Mouse (Mus musculus) stomach, postnatal 0 days (tissue): ENCODE results near the gene Hist1h2bp. TPM values are rescaled to one million over a fixed set of nuclear protein-coding genes. Genes with fewer than 3 reads are reported as not detected.
"Not testable (repeated sequence)": the region's sequence is repeated elsewhere in the genome, so short reads cannot be mapped to it uniquely, and the experiment has no call there.

ENCODE experiments used
- ATAC-seq: fragments of 200-750 bp; cut with Nextera tagmentation; 2 replicates; pipeline ENCODE4 v1.8.0; 2017; ENCODE audit not compliant: low FRiP score, low TSS enrichment
- DNase-seq: peaks from one replicate; pipeline ENCODE4 v3.0.0-alpha.2; 2016; ENCODE audit warnings: low spot score
- H3K27ac ChIP-seq: fragments of 300-500 bp; sonication (generic); replicated peaks from 2 replicates; pipeline ENCODE4 v1.5.1; 2014; ENCODE audit warnings: mild to moderate bottlenecking, control low read depth
- H3K27me3 ChIP-seq: fragments of 300-500 bp; sonication (generic); 2 replicates; pipeline ENCODE4 v1.6.1; 2014; ENCODE audit warnings: low read length; ENCODE audit not compliant: control insufficient read depth, insufficient read depth
- H3K36me3 ChIP-seq: fragments of 300-500 bp; sonication (generic); 2 replicates; pipeline ENCODE4 v1.6.1; 2014; ENCODE audit warnings: low read length, mixed read lengths; ENCODE audit not compliant: control insufficient read depth, insufficient read depth
- H3K4me1 ChIP-seq: fragments of 300-500 bp; sonication (generic); replicated peaks from 2 replicates; pipeline ENCODE4 v1.6.1; 2014; ENCODE audit warnings: antibody characterized with exemption; ENCODE audit not compliant: control insufficient read depth, insufficient read depth
- H3K4me2 ChIP-seq: fragments of 300-500 bp; sonication (generic); replicated peaks from 2 replicates; pipeline ENCODE4 v1.6.1; 2014; ENCODE audit warnings: low read depth, mild to moderate bottlenecking, control low read depth, moderate library complexity
- H3K4me3 ChIP-seq: fragments of 300-500 bp; sonication (generic); 2 replicates; pipeline ENCODE4 v1.5.1; 2014; ENCODE audit warnings: low read depth, low read length, control low read depth
- H3K9ac ChIP-seq: fragments of 300-500 bp; sonication (generic); 2 replicates; pipeline ENCODE4 v1.6.1; 2014; ENCODE audit warnings: mild to moderate bottlenecking, low read length, control low read depth, mixed read lengths
- H3K9me3 ChIP-seq: fragments of 300-500 bp; sonication (generic); 2 replicates; pipeline ENCODE4 v1.6.1; 2016; ENCODE audit warnings: low read length; ENCODE audit not compliant: control insufficient read depth
- CTCF ChIP-seq: IDR thresholded peaks from 2 replicates; pipeline ENCODE4 v1.5.1; 2016; ENCODE audit warnings: antibody characterized with exemption, low read depth, mild to moderate bottlenecking, moderate library complexity
- EP300 ChIP-seq: optimal IDR thresholded peaks from 2 replicates; pipeline ENCODE3; 2016; ENCODE audit warnings: antibody characterized with exemption
- WGBS: fragments of 180-500 bp; shearing (Covaris S2); extraction: QIAGEN DNeasy Blood & Tissue Kit; methylation state at CpG from one replicate; pipeline ENCODE4 v1.1.7; 2014; 5-methylcytosine and 5-hydroxymethylcytosine counted together
- microRNA-seq: library from miRNA; unstranded; fragments of <30 nt; microRNA quantifications from one replicate; pipeline ENCODE4, GENCODE M21; 2016
- polyA plus RNA-seq: library from polyadenylated mRNA; unstranded; fragments of >200 nt; fragmentation: Nextera tagmentation; extraction: Ambion mirVana; gene quantifications from 2 replicates; pipeline ENCODE4 v1.2.1, GENCODE M21; 2015

The Hist1h2bp gene
- polyA plus RNA-seq, 1 experiment from 2014 or later: 2.0 TPM

- H3K9me3 ChIP-seq: not testable (repeated sequence)
Measured at GRCm38 (mm10) chr13:21820082-21820890, 33.0 kb downstream of the Hist1h2bp start.

GRCm38 (mm10) chr13:21828511-21828910 lies 41.2 kb downstream of the Hist1h2bp start:
- H3K9me3 ChIP-seq: no peaks in the 10 kb centered on the region
- 56% methylated on average over 3 of the region's 3 CpGs for WGBS
- no peaks in the 10 kb centered on the region for H3K4me1 ChIP-seq
- no peak for TF ChIP-seq CTCF
- no peak for TF ChIP-seq EP300
- DNase-seq: peak; percentile 52
- H3K4me3 ChIP-seq: no peak overlapping the region
- H3K36me3 ChIP-seq: no peaks in the 10 kb centered on the region
- ATAC-seq: peak; percentile 44; the same call in 1 of the 2 replicates
- H3K4me2 ChIP-seq: no peak overlapping the region
- H3K9ac ChIP-seq: no peak overlapping the region
- 0 out of 2 replicates have a peak overlapping the region, but pooled peaks have one; percentile 24 for H3K27ac ChIP-seq
- H3K27me3 ChIP-seq: no peaks in the 10 kb centered on the region

More at GRCm38 (mm10) chr13:21820082-21820890, 33.0 kb downstream of the Hist1h2bp start:
- ATAC-seq, H3K4me2 ChIP-seq, H3K4me3 ChIP-seq, H3K9ac ChIP-seq, H3K36me3 ChIP-seq, H3K27ac ChIP-seq, H3K4me1 ChIP-seq, DNase-seq, H3K27me3 ChIP-seq: not testable (repeated sequence)
- 64% methylated on average over 6 of the region's 16 CpGs for whole genome bisulfite sequencing

DNA sequence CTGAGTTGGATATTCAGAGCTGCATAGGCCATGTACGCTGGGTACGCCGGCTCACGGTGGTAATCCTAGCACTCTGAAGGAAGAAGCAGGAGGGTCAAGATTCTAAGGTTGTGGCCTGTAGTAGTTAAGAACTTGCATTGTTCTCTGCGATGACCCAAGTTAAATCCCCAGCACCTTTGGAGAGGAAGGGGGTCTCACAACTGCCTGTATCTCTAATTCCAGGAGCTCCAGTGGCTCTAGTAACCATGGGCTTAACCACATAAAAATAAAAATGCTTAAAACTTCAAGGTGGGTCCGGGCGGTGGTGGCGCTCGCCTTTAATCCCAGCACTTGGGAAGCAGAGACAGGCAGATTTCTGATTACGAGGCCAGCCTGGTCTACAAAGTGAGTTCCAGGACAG lies 43.1 kb downstream of the Hist1h2bp start:
- Histone ChIP-seq H3K36me3 (no peaks in the 10 kb centered on the region), H3K4me1 (no peaks in the 10 kb centered on the region), H3K4me3 (no peak overlapping the region), H3K27ac (no peak overlapping the region), H3K9ac (no peak overlapping the region), H3K27me3 (no peaks in the 10 kb centered on the region), H3K4me2 (no peak overlapping the region), H3K9me3 (no peaks in the 10 kb centered on the region)
- TF ChIP-seq EP300: no peak
- no peak for TF ChIP-seq CTCF
- ATAC-seq (no peak), DNase-seq (no peak)
- 91% methylated on average over 10 of the region's 10 CpGs for WGBS

DNA sequence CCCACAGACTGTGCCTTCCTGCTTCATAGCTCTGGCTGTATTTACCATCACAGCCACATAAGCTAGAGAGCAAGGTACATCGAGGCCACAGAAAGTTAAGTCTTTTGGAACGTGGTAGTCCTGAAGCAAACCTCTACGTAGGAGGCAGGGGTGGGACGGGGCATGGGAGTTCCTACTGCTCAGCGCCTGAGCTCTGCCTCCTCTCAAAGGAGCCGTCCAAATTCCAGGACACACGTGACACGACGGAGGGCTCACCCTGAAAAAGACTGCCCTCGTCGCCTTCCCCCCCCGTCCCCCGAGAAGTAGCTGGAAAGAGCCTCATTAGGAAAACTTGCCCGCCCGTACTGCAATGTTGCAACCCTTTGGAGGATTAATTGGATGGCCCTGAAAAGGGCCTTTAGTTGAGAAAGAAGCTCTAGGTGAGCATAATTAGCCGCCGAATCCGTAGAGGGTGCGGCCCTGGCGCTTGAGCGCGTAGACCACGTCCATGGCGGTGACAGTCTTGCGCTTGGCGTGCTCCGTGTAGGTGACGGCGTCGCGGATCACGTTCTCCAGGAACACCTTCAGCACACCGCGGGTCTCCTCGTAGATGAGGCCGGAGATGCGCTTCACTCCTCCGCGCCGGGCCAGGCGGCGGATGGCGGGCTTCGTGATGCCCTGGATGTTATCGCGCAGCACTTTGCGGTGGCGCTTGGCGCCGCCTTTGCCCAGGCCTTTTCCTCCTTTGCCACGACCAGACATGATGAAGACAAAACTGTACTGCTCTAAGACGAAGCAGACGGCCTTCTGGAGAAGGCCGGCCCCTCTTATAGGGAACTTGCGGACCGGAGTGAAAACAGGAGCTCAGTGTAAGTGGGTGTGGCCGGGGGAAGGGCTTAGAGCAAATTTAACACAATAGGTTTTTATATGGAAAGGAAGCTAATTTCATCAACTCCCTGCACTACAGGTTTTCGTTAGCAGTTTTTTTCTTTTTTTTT lies 44.4 kb downstream of the Hist1h2bp start, which contains the start of gene Hist1h4n:
Gene Hist1h4n, minus strand, starts transcription at position 779 of the 977 bp plus-strand sequence.
- not testable (repeated sequence) for H3K27me3 ChIP-seq, H3K36me3 ChIP-seq, H3K4me2 ChIP-seq, H3K27ac ChIP-seq, H3K9me3 ChIP-seq, H3K9ac ChIP-seq, H3K4me3 ChIP-seq, DNase-seq, H3K4me1 ChIP-seq
- ATAC-seq: peak; percentile 82
- 0% methylated on average over 18 of the region's 58 CpGs for WGBS

DNA sequence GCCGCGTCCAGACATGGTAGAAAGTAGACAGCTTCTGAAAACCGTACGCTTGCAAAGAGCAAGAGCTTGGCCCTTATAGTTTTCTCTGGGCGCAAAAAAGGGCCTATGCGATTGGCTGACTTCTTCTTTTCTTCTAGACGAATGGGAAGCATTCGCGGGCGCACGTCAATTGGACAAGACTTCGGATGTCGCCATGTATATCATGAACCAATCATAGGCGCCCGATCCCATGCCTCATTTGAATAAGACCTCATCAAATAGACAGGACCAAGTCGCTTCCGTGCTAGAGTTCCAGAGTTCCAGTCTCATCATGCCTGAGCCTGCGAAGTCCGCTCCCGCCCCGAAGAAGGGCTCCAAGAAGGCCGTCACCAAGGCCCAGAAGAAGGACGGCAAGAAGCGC lies 46.2 kb downstream of the Hist1h2bp start, which contains the start of the genes Hist1h2ap and Hist1h2br:
Gene Hist1h2ap, minus strand, starts transcription at position 47 of the 400 bp plus-strand sequence.
Gene Hist1h2br, plus strand, starts transcription at position 283 of the 400 bp plus-strand sequence.
- WGBS: no CpG with 5 or more reads among the region's 24 CpGs
- not testable (repeated sequence) for H3K9ac ChIP-seq, H3K4me1 ChIP-seq, H3K4me3 ChIP-seq, H3K27ac ChIP-seq, H3K4me2 ChIP-seq, H3K9me3 ChIP-seq, H3K36me3 ChIP-seq, DNase-seq, H3K27me3 ChIP-seq
- peak; percentile 95 for ATAC-seq

Small RNA genes lying within 50 kb of the gene (microRNA-seq; reads per million reads assigned to microRNA genes)
- not detected for gene Gm19658
- not detected for gene Gm44346
- not detected for gene Gm44454
- gene Gm44466: not detected

Other genes starting within 250 kb of the Hist1h2bp start
- gene Olfr1366, start 244.7 kb upstream of the Hist1h2bp start, polyA plus RNA-seq: 0.07 TPM in 2 replicates
- gene Olfr1535, start 227.6 kb upstream of the Hist1h2bp start, polyA plus RNA-seq: 0.04 TPM in 1 of 2 replicates, not detected in the other
- not detected in 2 replicates for gene Olfr1364, start 205.7 kb upstream of the Hist1h2bp start, polyA plus RNA-seq
- gene Olfr1362, start 173.4 kb upstream of the Hist1h2bp start, polyA plus RNA-seq: not detected in 2 replicates
- not detected in 2 replicates for gene Olfr11, start 144.9 kb upstream of the Hist1h2bp start, polyA plus RNA-seq
- not detected in 2 replicates for gene Olfr1361, start 124.1 kb upstream of the Hist1h2bp start, polyA plus RNA-seq
- not detected in 2 replicates for gene Olfr1360, start 110.1 kb upstream of the Hist1h2bp start, polyA plus RNA-seq
- gene Olfr1359, start 89.3 kb upstream of the Hist1h2bp start, polyA plus RNA-seq: not detected in 2 replicates
- gene Hist1h2bl, start 71.3 kb upstream of the Hist1h2bp start, polyA plus RNA-seq: 0.85 and 1.5 TPM in 2 replicates
- gene Hist1h2ai, start 71.0 kb upstream of the Hist1h2bp start, polyA plus RNA-seq: 8.8 and 14.4 TPM in 2 replicates
- gene Hist1h3h, start 69.8 kb upstream of the Hist1h2bp start, polyA plus RNA-seq: 1.1 and 4.1 TPM in 2 replicates
- 0.56 and 1.0 TPM in 2 replicates for gene Hist1h2bm, start 65.4 kb upstream of the Hist1h2bp start, polyA plus RNA-seq
- gene Hist1h4j, start 52.4 kb upstream of the Hist1h2bp start, polyA plus RNA-seq: 0.18 and 0.92 TPM in 2 replicates
- gene Hist1h4k, start 37.0 kb upstream of the Hist1h2bp start, polyA plus RNA-seq: 0.81 and 1.1 TPM in 2 replicates
- 7.3 and 19.3 TPM in 2 replicates for gene Hist1h2ak, start 33.6 kb upstream of the Hist1h2bp start, polyA plus RNA-seq
- 0.73 and 2.2 TPM in 2 replicates for gene Hist1h2bn, start 33.3 kb upstream of the Hist1h2bp start, polyA plus RNA-seq
- 4.3 and 10.5 TPM in 2 replicates for gene Hist1h1b, start 6.8 kb upstream of the Hist1h2bp start, polyA plus RNA-seq
- gene Hist1h3i, start 4.1 kb upstream of the Hist1h2bp start, polyA plus RNA-seq: 31.2 and 44.3 TPM in 2 replicates
- 1.4 and 1.6 TPM in 2 replicates for gene Hist1h2an, start 243 bp upstream of the Hist1h2bp start, polyA plus RNA-seq
- 7.7 and 9.9 TPM in 2 replicates for gene Hist1h2bq, start 22.7 kb downstream of the Hist1h2bp start, polyA plus RNA-seq
- gene Hist1h2ao, start 23.0 kb downstream of the Hist1h2bp start, polyA plus RNA-seq: 0.95 and 1.1 TPM in 2 replicates
- 1.1 TPM in 1 of 2 replicates, not detected in the other for gene Hist1h4m, start 24.3 kb downstream of the Hist1h2bp start, polyA plus RNA-seq
- 4.0 and 4.6 TPM in 2 replicates for gene Hist1h4n, start 44.7 kb downstream of the Hist1h2bp start, polyA plus RNA-seq
- gene Hist1h2ap, start 46.0 kb downstream of the Hist1h2bp start, polyA plus RNA-seq: 1,237 and 1,874 TPM in 2 replicates
- 8.1 and 10.0 TPM in 2 replicates for gene Hist1h2br, start 46.3 kb downstream of the Hist1h2bp start, polyA plus RNA-seq
- gene Zfp184, start 157.6 kb downstream of the Hist1h2bp start, polyA plus RNA-seq: 1.4 and 1.6 TPM in 2 replicates
- 0.05 TPM in 1 of 2 replicates, not detected in the other for gene Pom121l2, start 193.7 kb downstream of the Hist1h2bp start, polyA plus RNA-seq
- 0.51 and 0.65 TPM in 2 replicates for gene Prss16, start 222.3 kb downstream of the Hist1h2bp start, polyA plus RNA-seq
- gene Hist1h2ah, start 248.1 kb downstream of the Hist1h2bp start, polyA plus RNA-seq: 2.1 TPM in 1 of 2 replicates, not detected in the other
- 0.35 and 0.99 TPM in 2 replicates for gene Hist1h2bk, start 248.4 kb downstream of the Hist1h2bp start, polyA plus RNA-seq